Mouse (Mus musculus) embryonic facial prominence, embryonic 15.5 days (tissue): ENCODE results near the gene Tmod2. TPM values are rescaled to one million over a fixed set of nuclear protein-coding genes. Genes with fewer than 3 reads are reported as not detected.

Source experiments
- ATAC-seq: fragments of 200-750 bp; cut with Nextera tagmentation; 2 replicates; pipeline ENCODE4 v1.8.0; 2017; ENCODE audit warnings: low read depth, moderate TSS enrichment; ENCODE audit not compliant: insufficient number of reproducible peaks, low FRiP score, low TSS enrichment
- H3K27ac ChIP-seq: fragments of 300-500 bp; sonication (generic); replicated peaks from 2 replicates; pipeline ENCODE4 v1.5.1; 2015; ENCODE audit warnings: mild to moderate bottlenecking, inconsistent platforms
- H3K27me3 ChIP-seq: fragments of 300-500 bp; sonication (generic); 2 replicates; pipeline ENCODE4 v1.6.1; 2015; ENCODE audit warnings: inconsistent platforms
- H3K36me3 ChIP-seq: fragments of 300-500 bp; sonication (generic); 2 replicates; pipeline ENCODE4 v1.6.1; 2015; ENCODE audit warnings: mild to moderate bottlenecking, inconsistent platforms
- H3K4me1 ChIP-seq: fragments of 300-500 bp; sonication (generic); 2 replicates; pipeline ENCODE4 v1.6.1; 2015; ENCODE audit warnings: inconsistent platforms
- H3K4me2 ChIP-seq: fragments of 300-500 bp; sonication (generic); replicated peaks from 2 replicates; pipeline ENCODE4 v1.6.1; 2015; ENCODE audit warnings: mild to moderate bottlenecking, inconsistent platforms
- H3K4me3 ChIP-seq: fragments of 300-500 bp; sonication (generic); replicated peaks from 2 replicates; pipeline ENCODE4 v1.5.1; 2015; ENCODE audit warnings: mild to moderate bottlenecking, inconsistent platforms
- H3K9ac ChIP-seq: fragments of 300-500 bp; sonication (generic); 2 replicates; pipeline ENCODE4 v1.6.1; 2015; ENCODE audit warnings: inconsistent platforms
- H3K9me3 ChIP-seq: fragments of 300-500 bp; sonication (generic); replicated peaks from 2 replicates; pipeline ENCODE4 v1.6.1; 2016; ENCODE audit warnings: inconsistent platforms
- WGBS: fragments of 180-500 bp; shearing (Covaris S2); methylation state at CpG from one replicate; pipeline ENCODE4 v1.1.7; 2015; 5-methylcytosine and 5-hydroxymethylcytosine counted together
- polyA plus RNA-seq: library from polyadenylated mRNA; unstranded; fragments of >200 nt; fragmentation: Nextera tagmentation; extraction: Ambion mirVana; gene quantifications from 2 replicates; pipeline ENCODE4 v1.2.1, GENCODE M21; 2015

Gene Tmod2
- polyA plus RNA-seq, 1 experiment from 2014 or later, result 23.7 TPM

- no peak overlapping the region for H3K9ac ChIP-seq
- ATAC-seq, result no peak
- no peak overlapping the region for H3K4me2 ChIP-seq
- H3K27ac ChIP-seq, result no peak overlapping the region
- 75% methylated on average over 7 of the region's 7 CpGs for WGBS
- H3K4me3 ChIP-seq, result no peak overlapping the region
- H3K4me1 ChIP-seq, result peaks cover 9% of the 10 kb centered on the region; the same call in 1 of the 2 replicates
- H3K9me3 ChIP-seq, result no peaks in the 10 kb centered on the region
- H3K36me3 ChIP-seq, result no peaks in the 10 kb centered on the region
- no peaks in the 10 kb centered on the region for H3K27me3 ChIP-seq
Observed at GRCm38 (mm10) chr9:75600166-75600934, 10.8 kb downstream of the Tmod2 start.

- H3K4me2 ChIP-seq, result no peak overlapping the region
- H3K27me3 ChIP-seq, result no peaks in the 10 kb centered on the region
- H3K9me3 ChIP-seq, result no peaks in the 10 kb centered on the region
- H3K4me1 ChIP-seq, result peaks cover 9% of the 10 kb centered on the region; the same call in 1 of the 2 replicates
- 48% methylated on average over 5 of the region's 5 CpGs for WGBS
- H3K36me3 ChIP-seq, result no peaks in the 10 kb centered on the region
- no peak overlapping the region for H3K4me3 ChIP-seq
- H3K27ac ChIP-seq, result no peak overlapping the region
- no peak overlapping the region for H3K9ac ChIP-seq
- ATAC-seq, result peak; percentile 49; the same call in 1 of the 2 replicates
Observed at GRCm38 (mm10) chr9:75599191-75599841, 11.8 kb downstream of the Tmod2 start.

- ATAC-seq, result no peak
Observed at GRCm38 (mm10) chr9:75597596-75597995, 13.5 kb downstream of the Tmod2 start.

GRCm38 (mm10) chr9:75597036-75597435 lies 14.1 kb downstream of the Tmod2 start:
- 86% methylated on average over 13 of the region's 13 CpGs for WGBS
- H3K4me1 ChIP-seq, result peaks cover 9% of the 10 kb centered on the region; the same call in 1 of the 2 replicates
- H3K27ac ChIP-seq, result no peak overlapping the region
- no peaks in the 10 kb centered on the region for H3K36me3 ChIP-seq
- ATAC-seq, result no peak
- H3K9ac ChIP-seq, result no peak overlapping the region
- H3K9me3 ChIP-seq, result no peaks in the 10 kb centered on the region
- H3K27me3 ChIP-seq, result no peaks in the 10 kb centered on the region
- H3K4me3 ChIP-seq, result no peak overlapping the region
- H3K4me2 ChIP-seq, result no peak overlapping the region

More at GRCm38 (mm10) chr9:75597596-75597995, 13.5 kb downstream of the Tmod2 start:
- Histone ChIP-seq H3K9ac (no peak overlapping the region), H3K4me3 (no peak overlapping the region), H3K27ac (no peak overlapping the region), H3K27me3 (no peaks in the 10 kb centered on the region), H3K4me1 (peaks cover 9% of the 10 kb centered on the region; the same call in 1 of the 2 replicates), H3K9me3 (no peaks in the 10 kb centered on the region), H3K4me2 (no peak overlapping the region), H3K36me3 (no peaks in the 10 kb centered on the region)
- 68% methylated on average over 4 of the region's 4 CpGs for WGBS

GRCm38 (mm10) chr9:75593481-75593880 lies 17.6 kb downstream of the Tmod2 start:
- Histone ChIP-seq H3K9me3 (no peaks in the 10 kb centered on the region), H3K27me3 (no peaks in the 10 kb centered on the region), H3K27ac (no peak overlapping the region), H3K36me3 (no peaks in the 10 kb centered on the region; the same call in 1 of the 2 replicates), H3K9ac (no peak overlapping the region), H3K4me3 (no peak overlapping the region), H3K4me1 (no peaks in the 10 kb centered on the region), H3K4me2 (no peak overlapping the region)
- ATAC-seq, result no peak
- WGBS, result 69% methylated on average over 5 of the region's 5 CpGs

- H3K4me2 ChIP-seq, result no peak overlapping the region
- no peaks in the 10 kb centered on the region for H3K9me3 ChIP-seq
- no peaks in the 10 kb centered on the region; the same call in 1 of the 2 replicates for H3K36me3 ChIP-seq
- H3K4me3 ChIP-seq, result no peak overlapping the region
- WGBS, result 81% methylated on average over 15 of the region's 15 CpGs
- H3K27me3 ChIP-seq, result no peaks in the 10 kb centered on the region
- H3K27ac ChIP-seq, result no peak overlapping the region
- H3K9ac ChIP-seq, result no peak overlapping the region
- no peak for ATAC-seq
- H3K4me1 ChIP-seq, result no peaks in the 10 kb centered on the region
Observed at GRCm38 (mm10) chr9:75589850-75590790, 21.0 kb downstream of the Tmod2 start.

GRCm38 (mm10) chr9:75581694-75582350 lies 29.3 kb downstream of the Tmod2 start:
- no peak overlapping the region for H3K4me3 ChIP-seq
- no peaks in the 10 kb centered on the region for H3K36me3 ChIP-seq
- H3K27me3 ChIP-seq, result no peaks in the 10 kb centered on the region
- WGBS, result 46% methylated on average over 7 of the region's 7 CpGs
- H3K4me2 ChIP-seq, result no peak overlapping the region
- no peaks in the 10 kb centered on the region for H3K9me3 ChIP-seq
- ATAC-seq, result no peak
- no peak overlapping the region for H3K9ac ChIP-seq
- no peak overlapping the region for H3K27ac ChIP-seq
- no peaks in the 10 kb centered on the region for H3K4me1 ChIP-seq

- Histone ChIP-seq H3K36me3 (no peaks in the 10 kb centered on the region), H3K4me2 (no peak overlapping the region), H3K9me3 (no peaks in the 10 kb centered on the region), H3K4me1 (no peaks in the 10 kb centered on the region), H3K27me3 (no peaks in the 10 kb centered on the region), H3K9ac (no peak overlapping the region), H3K27ac (no peak overlapping the region), H3K4me3 (no peak overlapping the region)
- 76% methylated on average over 6 of the region's 6 CpGs for WGBS
- no peak for ATAC-seq
Observed at GRCm38 (mm10) chr9:75579321-75579720, 31.8 kb downstream of the Tmod2 start.

- no peak overlapping the region for H3K27ac ChIP-seq
- no peak overlapping the region for H3K9ac ChIP-seq
- H3K36me3 ChIP-seq, result no peaks in the 10 kb centered on the region
- H3K27me3 ChIP-seq, result no peaks in the 10 kb centered on the region
- no peak for ATAC-seq
- no peak overlapping the region for H3K4me3 ChIP-seq
- no peak overlapping the region for H3K4me2 ChIP-seq
- no peaks in the 10 kb centered on the region for H3K4me1 ChIP-seq
- WGBS, result 65% methylated on average over 5 of the region's 5 CpGs
- H3K9me3 ChIP-seq, result no peaks in the 10 kb centered on the region
Observed at GRCm38 (mm10) chr9:75571036-75571942, 39.8 kb downstream of the Tmod2 start.

- H3K27me3 ChIP-seq, result no peaks in the 10 kb centered on the region
- ATAC-seq, result no peak
- H3K9ac ChIP-seq, result no peak overlapping the region
- no peak overlapping the region for H3K4me3 ChIP-seq
- 91% methylated on average over 6 of the region's 6 CpGs for WGBS
- H3K4me2 ChIP-seq, result no peak overlapping the region
- no peaks in the 10 kb centered on the region for H3K4me1 ChIP-seq
- H3K9me3 ChIP-seq, result no peaks in the 10 kb centered on the region
- no peak overlapping the region for H3K27ac ChIP-seq
- H3K36me3 ChIP-seq, result no peaks in the 10 kb centered on the region
Observed at GRCm38 (mm10) chr9:75568399-75568798, 42.7 kb downstream of the Tmod2 start.
